Mouse (Mus musculus) embryo, embryonic 11.5 days (tissue): ENCODE measurements around the gene Zfp598.
"Not testable (repeated sequence)": the region's sequence is repeated elsewhere in the genome, so short reads cannot be mapped to it uniquely, and the experiment has no call there.

Experiments
- DNase-seq: peaks from one replicate; pipeline ENCODE4 v3.0.0-alpha.2; 2012; ENCODE audit warnings: low read depth, low spot score

Gene Zfp598

DNA sequence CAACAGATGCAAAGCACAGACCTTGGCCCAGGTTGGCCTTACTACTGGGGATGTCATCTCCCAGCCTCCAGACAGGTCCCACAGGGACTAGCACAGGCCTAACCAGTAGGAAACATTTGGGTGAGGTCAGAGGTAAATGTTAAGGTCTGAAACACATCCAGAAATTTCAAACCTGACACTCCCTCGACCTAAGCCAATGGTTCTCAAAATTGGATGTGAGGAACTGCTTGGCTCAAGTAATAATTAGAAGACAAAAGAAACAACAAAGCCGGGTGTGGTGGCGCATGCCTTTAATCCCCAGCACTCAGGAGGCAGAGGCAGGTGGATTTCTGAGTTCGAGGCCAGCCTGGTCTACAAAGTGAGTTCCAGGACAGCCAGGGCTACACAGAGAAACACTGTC is 23.1 kb upstream of the Zfp598 start:
- no peak for DNase-seq

GRCm38 (mm10) chr17:24647493-24647892 is 22.0 kb upstream of the Zfp598 start:
- DNase-seq = no peak

DNA sequence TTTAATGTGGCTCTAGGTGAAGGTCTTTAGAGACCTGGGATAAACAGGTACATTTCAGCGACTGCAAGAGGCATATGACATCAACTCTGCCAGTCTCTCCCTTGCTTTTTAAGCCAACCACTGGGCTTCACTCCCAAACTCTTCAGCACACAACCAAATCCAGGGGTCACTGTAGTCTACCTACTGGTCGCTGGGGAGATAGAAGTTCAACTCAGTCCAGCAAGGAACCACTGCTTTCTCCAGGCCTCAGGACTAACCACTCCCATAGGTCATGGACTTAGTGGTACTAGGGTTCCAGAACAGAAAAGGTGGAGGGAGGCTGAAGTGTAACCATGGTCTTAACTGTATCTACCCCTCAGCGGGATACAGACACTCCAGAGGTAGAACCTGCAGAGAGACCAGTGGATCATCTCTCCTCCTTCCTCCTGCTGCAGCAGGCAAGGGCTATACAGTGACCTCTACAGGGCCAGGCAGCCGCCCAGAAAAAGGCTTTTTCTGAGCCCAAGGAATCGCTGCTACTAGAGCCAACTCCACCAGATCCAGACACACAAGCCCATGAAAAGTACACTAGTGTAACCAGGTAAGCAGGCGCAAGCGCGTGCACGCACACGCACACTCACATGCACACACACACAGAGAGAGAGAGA is 20.6 kb upstream of the Zfp598 start:
- no peak for DNase-seq

GRCm38 (mm10) chr17:24649581-24650069 is 19.9 kb upstream of the Zfp598 start:
- DNase-seq = no peak

DNA sequence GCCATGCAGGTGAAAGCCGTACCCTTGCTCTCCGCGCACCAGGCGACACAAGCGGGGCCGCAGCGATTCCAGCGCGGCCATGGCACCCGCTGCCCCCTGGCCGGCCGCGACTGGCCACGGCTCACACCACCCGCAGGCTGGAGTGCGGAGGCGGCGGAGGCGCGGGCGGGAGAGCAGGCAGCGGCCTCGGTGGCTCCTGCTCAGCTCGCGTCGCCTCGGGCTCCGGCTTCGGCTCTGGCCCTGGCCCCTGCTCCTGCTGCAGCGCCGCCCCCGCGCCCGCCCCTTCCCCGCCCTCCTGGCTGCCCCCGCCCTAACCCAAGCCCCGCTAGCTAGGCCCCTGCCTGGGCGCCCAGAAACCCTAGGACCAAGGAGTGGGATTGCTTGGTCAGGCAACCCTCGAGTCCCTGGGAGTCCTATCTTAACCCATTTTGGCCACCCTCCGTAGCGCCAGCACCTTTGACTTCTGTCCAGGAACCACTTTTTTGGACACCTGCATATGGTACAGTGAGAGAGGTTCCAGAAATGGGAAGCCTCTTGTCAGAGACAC is 19.3 kb upstream of the Zfp598 start, which contains the start of gene Slc9a3r2:
TSS of gene Slc9a3r2 (minus strand) at position 258 of the 547 bp plus-strand sequence.
- no peak for DNase-seq

DNA sequence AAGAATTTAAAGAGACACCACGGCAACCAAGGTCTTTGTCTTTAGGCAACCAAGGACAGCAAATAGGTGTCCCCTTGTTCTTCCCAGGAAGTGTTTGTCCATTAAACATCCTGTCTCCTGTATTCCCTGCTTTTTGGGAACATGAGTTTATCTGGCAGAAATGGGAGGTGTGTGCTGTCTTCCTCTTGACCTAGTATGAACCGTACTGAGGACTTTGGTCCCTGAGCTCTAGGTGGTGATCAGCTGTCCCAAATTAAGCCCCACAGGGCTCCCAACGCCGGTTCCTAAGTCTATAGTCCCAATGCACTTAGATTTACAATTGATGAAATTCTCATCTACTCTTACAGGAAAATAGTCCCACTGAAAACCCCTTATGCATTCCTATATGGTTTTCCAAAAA is 18.7 kb upstream of the Zfp598 start:
- no peak for DNase-seq

- DNase-seq = no peak
Measured at GRCm38 (mm10) chr17:24651835-24652234, 17.7 kb upstream of the Zfp598 start.

GRCm38 (mm10) chr17:24653967-24654710 is 15.3 kb upstream of the Zfp598 start:
- DNase-seq = peak; percentile 51

GRCm38 (mm10) chr17:24654969-24655368 is 14.5 kb upstream of the Zfp598 start:
- DNase-seq = no peak

- DNase-seq = no peak
Measured at GRCm38 (mm10) chr17:24658017-24658758, 11.3 kb upstream of the Zfp598 start, which contains the start of gene Npw. Gene Npw, minus strand, starts transcription at chr17:24658457.

DNA sequence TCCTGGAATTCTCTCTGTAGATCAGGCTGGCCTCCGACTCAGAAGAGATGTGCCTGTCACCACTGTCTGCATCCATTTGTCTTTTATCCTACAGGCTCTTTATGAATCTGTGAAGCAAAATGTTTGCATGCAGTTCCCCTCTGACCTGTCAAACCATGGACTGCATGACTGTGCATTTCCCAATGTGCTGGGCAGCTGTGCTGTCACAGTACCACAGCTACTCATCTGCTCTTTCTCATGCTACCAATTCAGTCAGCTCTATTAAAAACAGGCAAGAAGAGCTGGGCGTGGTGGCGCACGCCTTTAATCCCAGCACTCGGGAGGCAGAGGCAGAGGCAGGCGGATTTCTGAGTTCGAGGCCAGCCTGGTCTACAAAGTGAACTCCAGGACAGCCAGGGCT is 2.5 kb upstream of the Zfp598 start:
- not testable (repeated sequence) for DNase-seq

DNA sequence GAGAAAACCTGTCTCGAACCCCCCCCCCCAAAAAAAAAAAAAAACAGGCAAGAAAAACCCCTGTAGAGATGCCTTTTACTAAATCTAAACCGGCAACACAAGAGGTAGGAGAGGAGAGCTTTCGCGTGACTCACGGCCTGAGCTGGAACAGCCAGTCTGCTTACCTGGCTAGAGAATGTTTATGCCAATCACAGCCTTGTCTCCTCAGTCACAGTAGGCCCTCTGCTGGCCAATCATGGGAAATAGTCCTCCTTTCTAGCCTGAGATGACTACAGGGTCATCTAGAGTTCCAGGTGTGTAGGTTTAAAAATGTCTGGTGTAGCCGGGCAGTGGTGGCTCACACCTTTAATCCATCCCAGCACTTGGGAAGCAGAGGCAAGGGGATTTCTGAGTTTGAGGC is 2.1 kb upstream of the Zfp598 start:
- no peak for DNase-seq

DNA sequence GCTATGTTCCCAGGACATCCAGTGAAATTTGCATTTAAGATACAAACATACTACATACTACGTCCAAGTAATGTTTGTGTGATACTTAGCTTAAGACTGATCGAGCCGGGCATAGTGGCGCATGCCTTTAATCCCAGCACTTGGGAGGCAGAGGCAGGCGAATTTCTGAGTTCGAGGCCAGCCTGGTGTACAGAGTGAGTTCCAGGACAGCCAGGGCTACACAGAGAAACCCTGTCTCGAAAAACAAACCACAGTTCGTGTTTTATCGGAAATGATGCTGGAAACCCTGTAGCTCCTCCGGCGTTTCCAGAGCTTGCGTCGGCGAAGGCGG is 308 bp upstream of the Zfp598 start:
- DNase-seq = not testable (repeated sequence)

DNA sequence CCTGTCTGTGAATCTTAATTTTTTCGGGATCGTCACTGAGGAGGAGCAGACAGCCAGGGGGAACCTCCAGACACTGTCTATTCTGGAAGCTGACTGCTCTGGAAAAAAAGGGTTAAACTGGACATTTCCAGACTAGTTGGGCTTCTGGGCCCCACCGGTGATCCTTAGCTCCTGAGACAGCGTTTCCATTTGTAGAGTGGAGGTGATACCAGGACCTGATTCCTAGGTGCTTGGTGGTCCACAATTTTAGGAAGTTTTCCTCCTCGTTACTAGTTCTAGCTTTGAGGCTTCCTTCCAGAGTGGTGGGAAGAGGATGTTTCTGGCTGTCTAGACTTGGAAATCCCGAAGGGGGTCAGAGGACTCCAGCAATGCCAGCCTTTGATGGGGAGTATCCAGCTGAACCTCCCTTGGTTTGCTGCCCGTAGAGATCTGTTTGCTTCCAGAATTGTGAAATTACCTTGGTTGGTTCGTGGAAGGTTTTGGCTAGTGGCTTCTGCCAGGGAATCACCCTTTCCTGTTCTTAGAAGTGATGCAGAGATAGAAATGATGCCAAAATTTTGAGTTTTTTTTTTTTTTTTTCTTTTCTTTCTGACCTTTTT is 858 bp downstream of the Zfp598 start:
- no peak for DNase-seq

DNA sequence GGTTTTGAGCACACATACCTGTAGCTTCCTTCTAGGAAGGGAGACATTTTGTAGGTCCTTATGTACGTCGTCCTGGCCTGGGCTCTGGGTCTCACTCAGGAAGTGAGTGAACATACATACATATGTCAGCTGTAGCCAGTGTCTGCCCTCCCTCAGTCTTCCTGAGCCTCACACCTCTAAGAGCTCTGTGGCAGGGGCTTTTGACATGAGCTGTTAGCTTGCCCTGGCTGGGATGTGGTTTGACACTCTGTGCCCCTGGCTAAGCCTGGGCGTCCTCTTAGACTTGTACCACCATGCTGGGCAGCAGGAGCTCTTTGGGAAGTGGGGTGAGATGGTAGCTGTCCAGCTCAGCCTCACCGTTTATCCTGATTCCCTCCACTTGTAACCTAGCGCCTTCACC is 1.9 kb downstream of the Zfp598 start:
- no peak for DNase-seq

DNA sequence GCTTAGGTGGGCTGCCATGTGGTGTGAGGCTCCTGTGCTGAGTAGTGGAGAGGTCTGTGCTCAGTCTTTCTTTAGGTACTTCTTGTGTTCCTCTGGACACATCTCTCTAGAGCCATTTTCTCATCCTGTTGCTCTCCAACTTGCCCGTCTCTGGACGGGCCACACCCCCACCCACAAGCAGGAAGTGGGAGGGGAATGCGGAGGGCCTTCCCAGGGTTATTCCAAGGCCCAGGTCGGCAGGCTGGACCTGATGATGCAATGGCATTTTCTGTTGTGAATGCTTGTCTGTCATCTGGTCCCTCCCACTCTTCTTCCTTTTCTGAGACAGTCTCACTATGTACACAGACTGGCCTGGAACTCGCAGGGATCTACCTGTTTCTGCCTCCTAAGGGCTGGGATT is 2.7 kb downstream of the Zfp598 start:
- DNase-seq = no peak

- DNase-seq = no peak
Measured at GRCm38 (mm10) chr17:24674277-24674676, 4.8 kb downstream of the Zfp598 start.

DNA sequence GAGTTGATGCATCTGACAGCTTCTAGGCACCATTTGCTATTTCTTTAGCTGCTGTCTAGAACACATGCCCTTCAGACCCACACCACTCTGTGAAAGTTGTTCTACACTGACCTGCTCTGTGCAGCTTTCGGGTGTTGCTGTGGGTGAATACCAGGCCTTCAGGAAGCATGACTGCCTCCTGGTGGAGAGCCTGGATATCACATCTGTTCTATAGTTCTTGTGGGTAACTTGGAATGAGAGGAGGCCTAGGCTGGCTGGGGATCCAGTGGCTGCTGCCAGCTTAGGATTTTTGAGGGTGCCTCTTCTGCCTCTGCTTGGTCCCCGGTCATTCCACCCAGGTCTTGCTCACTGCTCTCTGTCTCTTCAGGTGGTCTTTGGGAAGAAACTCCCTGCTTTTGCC is 6.7 kb downstream of the Zfp598 start:
- DNase-seq = peak; percentile 56

- no peak for DNase-seq
Measured at GRCm38 (mm10) chr17:24676877-24677276, 7.4 kb downstream of the Zfp598 start.

GRCm38 (mm10) chr17:24677500-24678080 is 8.1 kb downstream of the Zfp598 start:
- no peak for DNase-seq

GRCm38 (mm10) chr17:24686514-24686913 is 17.0 kb downstream of the Zfp598 start:
- DNase-seq = no peak
